Mouse (Mus musculus) lung, postnatal 25 days (tissue): Measurements from ENCODE around the gene Rgs8.
A peak's percentile ranks its signal among the peaks of the same experiment; 100 is the strongest.

Experiments used
- DNase-seq: peaks from one replicate; pipeline ENCODE4 v3.0.0; 2022; ENCODE audit warnings: low spot score

The Rgs8 gene

DNA sequence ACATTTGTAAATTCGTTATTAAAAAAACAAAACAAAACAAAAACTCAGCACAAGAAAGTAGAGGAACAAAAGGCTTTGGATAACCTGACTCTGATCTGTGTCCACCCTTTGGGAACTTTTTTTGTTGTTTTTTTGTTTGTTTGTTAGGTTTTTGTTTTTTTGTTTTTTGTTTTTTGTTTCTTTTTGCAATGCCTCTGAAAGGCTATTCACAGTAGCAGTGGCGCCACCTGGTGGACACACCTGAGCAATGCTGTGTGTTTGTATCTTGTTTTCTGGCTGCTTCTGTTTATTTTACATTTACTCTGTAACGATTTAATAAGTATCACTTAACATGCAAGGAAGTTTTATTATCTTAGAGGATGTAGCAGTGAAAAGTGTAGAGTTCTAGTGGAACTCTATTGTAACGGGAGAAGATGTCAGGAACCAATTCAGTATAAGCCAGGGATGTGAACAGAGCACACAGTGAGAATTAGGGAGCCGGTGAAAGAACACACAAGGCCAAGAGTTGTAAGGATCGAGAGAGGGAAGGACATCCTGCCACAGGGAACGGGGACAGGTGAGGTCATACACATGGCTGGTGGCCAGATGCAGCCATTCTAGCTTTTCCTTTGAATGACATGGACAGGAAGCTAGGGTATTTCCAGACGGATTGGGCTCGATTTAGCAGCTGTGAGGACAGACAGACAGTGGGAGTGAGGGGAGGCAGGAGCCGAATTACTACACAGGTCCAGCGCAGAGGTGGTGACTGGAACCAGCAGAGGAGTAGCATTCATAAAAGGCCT is 89.7 kb downstream of the Rgs8 start:
- DNase-seq = peak; percentile 65

DNA sequence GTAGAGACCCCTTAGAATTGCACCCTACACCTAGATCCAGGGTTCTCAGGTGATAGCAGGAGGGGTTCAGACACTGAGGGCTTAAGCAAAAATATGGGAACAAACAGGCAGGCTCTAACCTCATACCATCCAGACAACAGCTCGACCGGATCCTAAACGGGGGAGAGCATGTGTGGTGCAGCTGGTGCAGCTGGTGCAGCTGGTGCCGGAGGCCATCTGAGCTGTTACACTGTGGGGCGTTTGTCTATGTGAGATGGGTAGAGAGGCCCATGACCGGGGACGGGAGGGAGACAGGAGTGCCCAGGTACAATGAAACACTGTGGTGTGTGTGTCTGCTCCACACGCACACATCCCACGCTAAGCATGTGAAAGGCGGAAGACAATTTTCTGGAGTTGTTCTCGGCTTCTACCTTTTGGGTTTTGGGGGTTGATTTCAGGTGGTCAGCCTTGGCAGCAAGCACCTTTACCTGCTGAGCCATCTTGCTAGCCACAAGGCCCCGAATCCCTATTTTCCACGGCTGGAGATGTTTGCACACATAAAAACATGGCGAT is 93.4 kb downstream of the Rgs8 start:
- no peak for DNase-seq

DNA sequence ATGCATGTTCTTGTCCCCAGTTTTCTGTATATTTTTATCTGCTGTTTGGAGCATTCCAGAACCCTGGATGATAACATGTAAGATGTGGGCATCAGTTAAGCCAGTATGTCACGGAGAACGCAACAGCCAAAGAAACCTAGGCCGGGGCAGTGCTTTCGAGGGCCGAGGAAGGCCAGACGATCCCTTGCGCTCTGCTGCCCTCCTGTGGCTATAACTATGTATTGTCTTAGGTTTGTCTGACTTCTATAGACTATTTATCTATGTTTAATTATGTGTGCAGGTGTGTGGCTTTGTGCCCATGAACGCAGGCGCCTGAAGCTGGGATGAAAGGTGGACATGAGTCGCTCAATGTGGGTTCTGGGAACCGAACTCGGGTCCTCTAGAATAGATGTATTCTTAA is 93.9 kb downstream of the Rgs8 start:
- peak; percentile 78 for DNase-seq

DNA sequence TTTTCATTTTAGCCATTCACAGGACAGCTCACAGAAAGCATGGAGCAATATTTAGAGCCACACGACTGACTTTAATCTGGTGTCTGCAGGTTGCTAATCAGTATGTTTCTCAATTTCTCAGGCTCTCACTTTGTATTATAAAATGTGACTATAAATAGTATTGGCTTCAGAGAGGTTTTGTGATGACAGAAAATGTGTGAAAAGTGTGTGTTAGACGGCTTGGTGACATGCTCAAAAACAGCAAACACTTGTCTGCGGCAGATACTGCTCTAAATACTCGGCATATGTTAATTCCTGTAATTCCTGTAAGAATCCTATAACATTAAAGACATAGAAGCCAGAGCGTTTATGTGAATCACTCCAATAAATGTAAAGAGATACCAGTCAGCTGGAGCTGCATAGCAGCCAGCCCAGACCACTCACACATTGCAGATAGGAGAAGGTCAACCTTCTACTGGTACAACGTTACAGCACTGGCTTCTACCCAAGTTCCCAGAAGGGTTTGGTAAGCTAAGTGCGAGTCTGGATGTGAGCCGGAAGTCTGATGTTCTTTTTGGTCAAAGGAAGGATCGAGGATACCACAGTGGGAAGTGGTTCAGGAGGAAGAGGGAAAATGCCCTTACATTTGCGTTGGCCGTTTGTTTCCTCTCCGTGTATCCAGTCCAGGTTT is 95.2 kb downstream of the Rgs8 start:
- no peak for DNase-seq

DNA sequence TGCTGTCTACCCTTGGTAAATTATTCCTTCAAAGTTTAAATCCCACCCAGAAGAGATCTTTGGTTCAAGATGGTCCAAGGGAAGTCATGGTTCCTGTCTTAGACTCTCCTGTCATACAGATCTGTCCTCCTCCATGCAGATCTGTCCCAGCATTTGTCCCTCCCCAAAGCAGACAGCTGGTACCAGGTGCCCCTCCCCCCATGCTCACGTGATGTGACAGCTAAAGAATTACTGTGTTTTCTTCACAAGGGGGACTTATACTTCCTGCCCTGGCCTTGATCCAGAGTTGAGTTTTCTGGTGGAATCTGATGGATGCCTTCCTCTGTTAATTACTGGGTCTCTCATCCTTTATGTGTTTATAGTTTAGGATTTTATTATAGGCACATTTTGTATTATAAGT is 95.7 kb downstream of the Rgs8 start:
- DNase-seq = peak; percentile 30

DNA sequence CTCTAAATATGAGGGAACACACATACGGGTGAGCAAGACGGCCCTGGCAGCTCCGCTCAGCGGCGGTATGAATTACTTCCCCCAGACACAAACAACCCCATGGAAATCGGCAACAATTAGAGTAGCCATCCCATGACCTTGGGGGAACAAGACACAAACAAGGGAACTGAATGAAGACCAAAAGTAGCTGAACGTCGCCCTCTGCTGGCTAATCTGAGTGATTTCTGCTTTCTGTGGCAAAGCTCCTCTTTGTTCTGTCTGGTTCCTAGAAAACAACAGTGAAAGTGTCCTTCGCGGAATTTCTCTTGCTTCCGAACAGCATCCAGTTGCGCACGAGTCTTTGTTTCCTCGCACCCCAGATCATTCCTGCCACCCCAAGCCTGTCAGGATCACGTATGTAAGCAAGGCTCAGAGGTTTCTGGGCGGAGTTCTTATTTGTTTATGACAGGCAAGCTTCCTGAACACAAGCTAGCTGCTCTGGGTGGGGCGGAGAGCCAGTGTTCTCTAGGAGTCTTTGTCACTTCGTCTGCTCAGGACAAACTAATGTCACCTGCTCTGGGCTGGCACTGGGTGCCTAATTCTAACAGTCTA is 96.5 kb downstream of the Rgs8 start, which contains the start of gene Rnasel:
Gene Rnasel, plus strand, starts transcription at position 216 of the 591 bp plus-strand sequence.
- peak; percentile 80 for DNase-seq
